Mouse (Mus musculus): ENCODE measurements at regions not wholly inside any gene's neighbourhood (a gene's known extent, or its start where the extent isn't known, plus 50 kb on each side); places are given as distances from the start of the nearest gene placed in this dataset.
A peak's percentile ranks its signal among the peaks of the same experiment; 100 is the strongest.

GRCm38 (mm10) chr4:83166867-83167814, 115.0 kb upstream of the Frem1 start:
- Histone ChIP-seq H3K9ac (replicated peaks) (no peak overlapping the region), H3K9me3 (no peaks in the 10 kb centered on the region), H3K4me3 (no peak overlapping the region), H3K4me1 (peaks cover 25% of the 10 kb centered on the region), H3K27me3 (no peaks in the 10 kb centered on the region), H3K36me3 (no peaks in the 10 kb centered on the region), H3K27ac (replicated peaks) (peak overlapping the region; percentile 73), H3K4me2 (replicated peaks) (no peak overlapping the region)
- ATAC-seq (replicated peaks), result 0 out of 2 replicates have a peak, but pooled peaks have one; percentile 41
- 36% methylated on average over 12 of the region's 12 CpGs for WGBS

GRCm38 (mm10) chr4:83146740-83147139, 94.6 kb upstream of the Frem1 start:
- 92% methylated on average over 3 of the region's 3 CpGs for WGBS
- no peaks in the 10 kb centered on the region for H3K9me3 ChIP-seq
- no peak overlapping the region for H3K9ac ChIP-seq (replicated peaks)
- no peak overlapping the region for H3K4me2 ChIP-seq (replicated peaks)
- no peak for ATAC-seq (replicated peaks)
- no peaks in the 10 kb centered on the region for H3K36me3 ChIP-seq
- 0 out of 2 replicates have a peak, but pooled peaks cover 2% of the 10 kb centered on the region for H3K4me1 ChIP-seq
- no peak overlapping the region for H3K4me3 ChIP-seq
- no peaks in the 10 kb centered on the region for H3K27me3 ChIP-seq
- H3K27ac ChIP-seq (replicated peaks), result no peak overlapping the region

GRCm38 (mm10) chr4:83145738-83146217, 93.6 kb upstream of the Frem1 start:
- Histone ChIP-seq H3K36me3 (no peaks in the 10 kb centered on the region), H3K9me3 (no peaks in the 10 kb centered on the region), H3K4me2 (replicated peaks) (no peak overlapping the region), H3K4me1 (0 out of 2 replicates have a peak, but pooled peaks cover 2% of the 10 kb centered on the region), H3K27me3 (no peaks in the 10 kb centered on the region), H3K27ac (replicated peaks) (no peak overlapping the region), H3K4me3 (no peak overlapping the region), H3K9ac (replicated peaks) (no peak overlapping the region)
- no peak for ATAC-seq (replicated peaks)
- WGBS, result 11% methylated on average over 8 of the region's 8 CpGs

GRCm38 (mm10) chr4:83144781-83145517, 92.8 kb upstream of the Frem1 start:
- WGBS, result 76% methylated on average over 11 of the region's 11 CpGs
- Histone ChIP-seq H3K36me3 (no peaks in the 10 kb centered on the region), H3K27ac (replicated peaks) (no peak overlapping the region), H3K27me3 (no peaks in the 10 kb centered on the region), H3K4me3 (no peak overlapping the region), H3K9me3 (no peaks in the 10 kb centered on the region), H3K9ac (replicated peaks) (no peak overlapping the region), H3K4me2 (replicated peaks) (no peak overlapping the region), H3K4me1 (0 out of 2 replicates have a peak, but pooled peaks cover 2% of the 10 kb centered on the region)
- ATAC-seq (replicated peaks), result no peak

- 69% methylated on average over 5 of the region's 5 CpGs for WGBS
- Histone ChIP-seq H3K9me3 (no peaks in the 10 kb centered on the region), H3K9ac (replicated peaks) (no peak overlapping the region), H3K4me1 (0 out of 2 replicates have a peak, but pooled peaks cover 2% of the 10 kb centered on the region), H3K36me3 (no peaks in the 10 kb centered on the region), H3K27me3 (no peaks in the 10 kb centered on the region), H3K4me2 (replicated peaks) (no peak overlapping the region), H3K4me3 (no peak overlapping the region), H3K27ac (replicated peaks) (no peak overlapping the region)
- no peak for ATAC-seq (replicated peaks)
These were observed 89.6 kb upstream of the Frem1 start for GRCm38 (mm10) chr4:83141736-83142135.

- no peaks in the 10 kb centered on the region for H3K36me3 ChIP-seq
- ATAC-seq (replicated peaks), result no peak
- no peak overlapping the region for H3K9ac ChIP-seq (replicated peaks)
- no peak overlapping the region for H3K27ac ChIP-seq (replicated peaks)
- H3K9me3 ChIP-seq, result no peaks in the 10 kb centered on the region
- H3K4me3 ChIP-seq, result no peak overlapping the region
- 81% methylated on average over 8 of the region's 8 CpGs for WGBS
- no peak overlapping the region for H3K4me2 ChIP-seq (replicated peaks)
- H3K4me1 ChIP-seq, result no peaks in the 10 kb centered on the region
- H3K27me3 ChIP-seq, result no peaks in the 10 kb centered on the region
These were observed 70.5 kb upstream of the Frem1 start for GRCm38 (mm10) chr4:83122668-83123005.

GRCm38 (mm10) chr4:83122003-83122667, 70.0 kb upstream of the Frem1 start:
- H3K27me3 ChIP-seq, result no peaks in the 10 kb centered on the region
- no peak for ATAC-seq (replicated peaks)
- no peaks in the 10 kb centered on the region for H3K4me1 ChIP-seq
- 93% methylated on average over 6 of the region's 6 CpGs for WGBS
- no peak overlapping the region for H3K4me2 ChIP-seq (replicated peaks)
- H3K36me3 ChIP-seq, result no peaks in the 10 kb centered on the region
- H3K27ac ChIP-seq (replicated peaks), result no peak overlapping the region
- no peaks in the 10 kb centered on the region for H3K9me3 ChIP-seq
- no peak overlapping the region for H3K4me3 ChIP-seq
- no peak overlapping the region for H3K9ac ChIP-seq (replicated peaks)

GRCm38 (mm10) chr4:83108659-83108967, 56.5 kb upstream of the Frem1 start:
- WGBS, result 52% methylated on average over 3 of the region's 3 CpGs
- Histone ChIP-seq H3K4me1 (no peaks in the 10 kb centered on the region), H3K27me3 (no peaks in the 10 kb centered on the region), H3K9ac (replicated peaks) (no peak overlapping the region), H3K36me3 (no peaks in the 10 kb centered on the region), H3K9me3 (no peaks in the 10 kb centered on the region), H3K4me3 (no peak overlapping the region), H3K27ac (replicated peaks) (no peak overlapping the region), H3K4me2 (replicated peaks) (no peak overlapping the region)
- no peak for ATAC-seq (replicated peaks)

- Histone ChIP-seq H3K27ac (replicated peaks) (no peak overlapping the region), H3K9me3 (no peaks in the 10 kb centered on the region), H3K27me3 (no peaks in the 10 kb centered on the region), H3K36me3 (no peaks in the 10 kb centered on the region), H3K4me2 (replicated peaks) (no peak overlapping the region), H3K4me1 (no peaks in the 10 kb centered on the region), H3K9ac (replicated peaks) (no peak overlapping the region), H3K4me3 (no peak overlapping the region)
- 81% methylated on average over 11 of the region's 11 CpGs for WGBS
- ATAC-seq (replicated peaks), result no peak
These were observed 56.0 kb upstream of the Frem1 start for GRCm38 (mm10) chr4:83107958-83108658.

- no peaks in the 10 kb centered on the region for H3K4me1 ChIP-seq
- ATAC-seq (replicated peaks), result no peak
- no peak overlapping the region for H3K4me2 ChIP-seq (replicated peaks)
- H3K27ac ChIP-seq (replicated peaks), result no peak overlapping the region
- no peak overlapping the region for H3K9ac ChIP-seq (replicated peaks)
- H3K27me3 ChIP-seq, result no peaks in the 10 kb centered on the region
- WGBS, result 91% methylated on average over 2 of the region's 2 CpGs
- H3K36me3 ChIP-seq, result no peaks in the 10 kb centered on the region
- H3K9me3 ChIP-seq, result no peaks in the 10 kb centered on the region
- H3K4me3 ChIP-seq, result no peak overlapping the region
These were observed 55.0 kb upstream of the Frem1 start for GRCm38 (mm10) chr4:83107161-83107560.

GRCm38 (mm10) chr4:83104045-83104681, 52.0 kb upstream of the Frem1 start:
- 80% methylated on average over 5 of the region's 5 CpGs for WGBS
- H3K4me3 ChIP-seq, result no peak overlapping the region
- no peak for ATAC-seq (replicated peaks)
- no peaks in the 10 kb centered on the region for H3K4me1 ChIP-seq
- no peaks in the 10 kb centered on the region for H3K27me3 ChIP-seq
- H3K27ac ChIP-seq (replicated peaks), result no peak overlapping the region
- no peaks in the 10 kb centered on the region for H3K36me3 ChIP-seq
- no peak overlapping the region for H3K4me2 ChIP-seq (replicated peaks)
- H3K9me3 ChIP-seq, result no peaks in the 10 kb centered on the region
- H3K9ac ChIP-seq (replicated peaks), result no peak overlapping the region
